Mouse (Mus musculus) neural tube, embryonic 11.5 days (tissue): ENCODE results near the gene Hormad2. TPM values are rescaled to one million over a fixed set of nuclear protein-coding genes. Genes with fewer than 3 reads are reported as not detected.

ENCODE experiments used
- ATAC-seq: fragments of 200-750 bp; cut with Nextera tagmentation; 2 replicates; pipeline ENCODE4 v1.8.0; 2017; ENCODE audit warnings: moderate number of reproducible peaks, mild to moderate bottlenecking, moderate TSS enrichment, moderate library complexity; ENCODE audit not compliant: insufficient read depth, low FRiP score, low TSS enrichment
- DNase-seq: peaks from one replicate; pipeline ENCODE4 v3.0.0-alpha.2; 2015; ENCODE audit warnings: low spot score
- H3K27ac ChIP-seq: fragments of 300-500 bp; sonication (generic); 2 replicates; pipeline ENCODE4 v1.5.1; 2014; ENCODE audit warnings: low read depth, mild to moderate bottlenecking, low read length
- H3K27me3 ChIP-seq: fragments of 300-500 bp; sonication (generic); 2 replicates; pipeline ENCODE4 v1.6.1; 2014; ENCODE audit warnings: mild to moderate bottlenecking, low read length, mixed read lengths; ENCODE audit not compliant: control insufficient read depth, insufficient read depth
- H3K36me3 ChIP-seq: fragments of 300-500 bp; sonication (generic); 2 replicates; pipeline ENCODE4 v1.6.1; 2014; ENCODE audit warnings: mild to moderate bottlenecking, low read length, moderate library complexity, mixed read lengths; ENCODE audit not compliant: control insufficient read depth, insufficient read depth
- H3K4me1 ChIP-seq: fragments of 300-500 bp; sonication (generic); 2 replicates; pipeline ENCODE4 v1.6.1; 2014; ENCODE audit warnings: low read length, mixed read lengths; ENCODE audit not compliant: control insufficient read depth, insufficient read depth
- H3K4me2 ChIP-seq: fragments of 300-500 bp; sonication (generic); 2 replicates; pipeline ENCODE4 v1.6.1; 2014; ENCODE audit warnings: low read depth, mild to moderate bottlenecking, moderate library complexity
- H3K4me3 ChIP-seq: fragments of 300-500 bp; sonication (generic); 2 replicates; pipeline ENCODE4 v1.5.1; 2014; ENCODE audit warnings: low read depth, low read length
- H3K9ac ChIP-seq: fragments of 300-500 bp; sonication (generic); 2 replicates; pipeline ENCODE4 v1.6.1; 2014; ENCODE audit warnings: mild to moderate bottlenecking, low read length
- H3K9me3 ChIP-seq: fragments of 300-500 bp; sonication (generic); 2 replicates; pipeline ENCODE4 v1.6.1; 2016; ENCODE audit warnings: low read length; ENCODE audit not compliant: control insufficient read depth
- WGBS: fragments of 180-500 bp; shearing (Covaris S2); extraction: QIAGEN DNeasy Blood & Tissue Kit; methylation state at CpG from one replicate; pipeline ENCODE4 v1.1.7; 2014; 5-methylcytosine and 5-hydroxymethylcytosine counted together
- polyA plus RNA-seq: library from polyadenylated mRNA; unstranded; fragments of >200 nt; fragmentation: Nextera tagmentation; extraction: Ambion mirVana; gene quantifications from 2 replicates; pipeline ENCODE4 v1.2.1, GENCODE M21; 2014

Gene Hormad2
- polyA plus RNA-seq, 1 experiment from 2014 or later = 0.12 TPM

DNA sequence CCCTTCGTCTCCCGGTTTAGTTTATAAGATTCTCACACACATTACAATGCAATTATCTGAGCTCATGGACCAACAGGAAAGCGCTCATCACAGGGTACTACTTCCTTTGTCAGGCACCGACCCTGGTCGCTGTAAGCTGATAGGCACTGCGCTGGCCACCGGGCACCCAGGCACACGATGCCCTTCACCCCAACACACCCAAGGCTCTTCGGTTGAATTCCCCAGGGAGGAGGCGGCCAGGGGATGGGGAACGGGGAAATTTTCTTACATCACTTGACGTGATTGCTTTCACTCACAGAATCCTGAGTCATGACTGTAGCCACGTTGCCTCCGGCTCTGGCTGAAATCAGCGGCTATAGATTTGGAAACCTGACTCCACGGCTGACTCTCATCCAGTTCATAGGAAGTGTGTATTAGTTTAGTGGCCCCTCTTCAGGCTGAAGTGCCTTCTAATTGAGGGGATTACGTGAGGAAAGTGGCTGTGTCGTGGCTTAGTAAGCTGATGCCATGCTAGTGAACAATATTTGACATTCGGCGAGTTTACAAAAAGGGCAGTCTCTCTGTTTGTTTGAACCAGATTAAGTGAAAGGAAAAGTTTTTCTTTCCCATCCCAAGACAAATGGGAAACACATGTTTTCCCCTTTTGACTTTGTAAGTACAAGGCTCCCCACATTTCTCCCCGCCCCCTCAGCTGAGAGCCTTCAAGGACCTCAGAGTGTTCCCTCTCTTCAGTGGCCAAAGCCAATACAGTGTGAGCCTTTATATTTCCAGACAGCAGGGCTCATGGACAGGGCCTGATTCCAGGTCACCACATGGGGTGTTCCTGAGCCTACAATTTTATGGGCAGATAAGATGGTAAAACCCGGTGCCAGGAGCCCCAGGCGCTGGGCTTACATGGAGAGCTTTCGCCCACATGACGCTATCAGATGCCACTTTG, 132.1 kb downstream of the Hormad2 start:
- no peak for ATAC-seq
- Histone ChIP-seq H3K9ac (0 out of 2 replicates have a peak overlapping the region, but pooled peaks have one; percentile 15), H3K9me3 (no peaks in the 10 kb centered on the region), H3K36me3 (no peaks in the 10 kb centered on the region), H3K27ac (no peak overlapping the region), H3K4me3 (no peak overlapping the region), H3K4me1 (no peaks in the 10 kb centered on the region), H3K27me3 (no peaks in the 10 kb centered on the region), H3K4me2 (peak overlapping the region; percentile 14; the same call in 1 of the 2 replicates)
- WGBS = 45% methylated on average over 25 of the region's 25 CpGs
- DNase-seq = peak; percentile 46

DNA sequence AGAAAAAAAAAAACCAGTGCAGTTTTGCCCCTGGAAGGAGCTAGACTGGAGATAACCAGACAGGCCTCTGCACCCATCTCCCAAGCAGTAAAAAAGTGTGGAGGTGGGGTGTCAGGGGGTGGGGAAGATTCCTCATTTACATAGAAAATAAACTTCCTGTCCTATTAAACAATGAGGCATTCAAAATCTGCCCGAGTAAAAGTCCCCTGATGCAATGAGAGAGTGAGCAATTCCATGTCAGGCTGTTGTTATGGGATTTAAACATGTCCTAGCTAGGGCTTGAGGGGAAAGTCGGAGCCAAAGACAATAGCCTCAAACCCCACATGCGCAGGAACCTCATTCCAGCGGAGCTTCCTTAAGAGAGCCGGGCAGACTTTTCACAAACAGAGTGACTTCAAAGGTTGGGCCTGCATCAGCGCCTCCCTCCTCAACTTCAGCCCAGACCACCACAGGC, 132.8 kb downstream of the Hormad2 start:
- Histone ChIP-seq H3K36me3 (no peaks in the 10 kb centered on the region), H3K27me3 (no peaks in the 10 kb centered on the region), H3K4me1 (no peaks in the 10 kb centered on the region), H3K9ac (no peak overlapping the region), H3K9me3 (no peaks in the 10 kb centered on the region), H3K27ac (no peak overlapping the region), H3K4me3 (no peak overlapping the region), H3K4me2 (no peak overlapping the region)
- WGBS = 11% methylated on average over 6 of the region's 6 CpGs
- no peak for DNase-seq
- no peak for ATAC-seq

DNA sequence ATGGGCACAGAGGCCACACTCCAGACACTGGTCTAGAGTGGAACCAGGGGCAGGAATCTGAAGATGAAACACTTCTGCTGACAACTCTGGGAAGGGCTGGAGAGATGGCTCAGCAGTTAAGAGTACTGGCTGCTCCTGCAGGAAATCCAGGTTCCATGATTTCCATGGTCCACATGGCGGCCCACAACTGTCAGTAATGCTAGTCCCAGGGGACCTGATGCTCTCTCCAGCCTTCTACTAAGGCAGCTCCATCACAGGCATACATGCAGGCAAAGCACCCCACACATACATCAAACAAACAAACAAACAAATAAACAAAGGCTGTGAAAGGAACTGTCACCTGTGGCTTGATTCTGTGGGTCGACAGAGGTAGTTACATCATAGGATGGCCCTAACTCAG, 134.8 kb downstream of the Hormad2 start:
- no peaks in the 10 kb centered on the region for H3K27me3 ChIP-seq
- no peak overlapping the region for H3K4me3 ChIP-seq
- no peak for DNase-seq
- no peak for ATAC-seq
- H3K4me1 ChIP-seq = no peaks in the 10 kb centered on the region
- WGBS = 66% methylated on average over 2 of the region's 2 CpGs
- no peaks in the 10 kb centered on the region for H3K9me3 ChIP-seq
- no peaks in the 10 kb centered on the region for H3K36me3 ChIP-seq
- no peak overlapping the region for H3K27ac ChIP-seq
- no peak overlapping the region for H3K4me2 ChIP-seq
- no peak overlapping the region for H3K9ac ChIP-seq

DNA sequence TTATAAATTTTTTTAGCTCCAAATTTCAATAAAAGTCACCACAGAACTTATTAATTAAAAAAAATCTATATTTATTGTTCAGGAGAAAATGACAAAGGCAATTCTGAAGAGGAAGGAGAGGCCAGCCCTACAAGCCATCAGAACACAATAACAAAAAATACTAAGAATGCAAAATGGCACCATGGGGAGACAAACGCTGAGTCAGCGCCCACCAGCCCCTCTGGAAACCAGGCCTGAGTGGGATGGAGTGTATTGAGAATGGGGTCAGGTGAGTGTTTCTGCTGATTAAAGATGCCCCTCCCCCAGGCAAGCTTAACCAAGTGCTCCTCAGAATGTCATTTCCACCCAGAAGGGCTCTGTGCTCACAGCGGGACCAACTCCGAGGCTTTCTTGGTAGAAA, 135.8 kb downstream of the Hormad2 start:
- 93% methylated on average over 4 of the region's 4 CpGs for WGBS
- Histone ChIP-seq H3K4me3 (no peak overlapping the region), H3K4me2 (no peak overlapping the region), H3K27me3 (no peaks in the 10 kb centered on the region), H3K4me1 (no peaks in the 10 kb centered on the region), H3K9ac (no peak overlapping the region), H3K36me3 (no peaks in the 10 kb centered on the region), H3K9me3 (no peaks in the 10 kb centered on the region), H3K27ac (no peak overlapping the region)
- no peak for DNase-seq
- no peak for ATAC-seq

DNA sequence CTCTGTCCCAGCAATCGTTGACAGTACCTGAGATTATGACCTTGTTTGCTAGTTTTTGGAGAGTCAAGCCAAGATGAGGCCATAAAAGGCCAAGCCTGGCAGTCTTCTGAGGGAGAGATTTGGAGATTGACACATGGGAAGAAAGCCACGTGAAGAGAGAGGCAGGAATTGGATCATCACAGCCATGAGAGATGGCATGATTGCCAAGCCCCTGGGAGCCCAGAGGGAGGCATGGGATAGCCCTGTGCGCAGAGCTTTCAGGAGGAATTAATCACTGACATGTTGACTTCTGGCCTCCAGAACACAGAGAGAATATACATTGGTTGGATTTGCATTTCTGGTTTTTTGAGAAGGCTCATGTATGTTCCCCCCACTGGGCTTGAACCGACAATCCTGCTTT, 136.7 kb downstream of the Hormad2 start:
- ATAC-seq = no peak
- 64% methylated on average over 4 of the region's 4 CpGs for WGBS
- no peak overlapping the region for H3K9ac ChIP-seq

DNA sequence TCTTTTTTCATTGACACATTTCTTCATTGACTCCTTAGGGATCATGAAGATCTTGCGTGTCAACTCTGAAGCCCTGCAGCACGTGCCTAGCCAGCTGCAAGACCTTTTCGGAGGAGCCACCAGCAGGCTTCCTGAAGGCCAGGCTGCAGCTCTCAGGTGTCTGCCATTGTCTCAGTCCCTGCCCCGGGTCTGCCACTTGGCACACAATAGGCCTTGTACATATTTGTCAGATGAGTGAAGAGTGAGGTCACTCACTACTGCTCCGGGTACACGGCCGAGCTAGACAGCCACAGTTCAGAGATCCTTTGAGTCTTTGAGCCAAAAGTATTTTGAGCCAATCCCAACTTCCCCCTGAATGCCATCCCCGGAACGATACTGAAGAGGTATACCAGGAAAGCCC, 137.9 kb downstream of the Hormad2 start:
- DNase-seq = no peak
- H3K4me2 ChIP-seq = no peak overlapping the region
- no peaks in the 10 kb centered on the region for H3K36me3 ChIP-seq
- no peak overlapping the region for H3K4me3 ChIP-seq
- H3K27me3 ChIP-seq = no peaks in the 10 kb centered on the region
- H3K27ac ChIP-seq = no peak overlapping the region
- WGBS = 74% methylated on average over 9 of the region's 9 CpGs
- no peak for ATAC-seq
- 0 out of 2 replicates have a peak, but pooled peaks cover 2% of the 10 kb centered on the region for H3K4me1 ChIP-seq
- no peaks in the 10 kb centered on the region for H3K9me3 ChIP-seq
- no peak overlapping the region for H3K9ac ChIP-seq

More for the DNA sequence above, 136.7 kb downstream of the Hormad2 start:
- DNase-seq = no peak
- H3K4me2 ChIP-seq = no peak overlapping the region
- no peaks in the 10 kb centered on the region for H3K4me1 ChIP-seq
- no peak overlapping the region for H3K27ac ChIP-seq
- no peaks in the 10 kb centered on the region for H3K27me3 ChIP-seq
- no peaks in the 10 kb centered on the region for H3K9me3 ChIP-seq
- no peaks in the 10 kb centered on the region for H3K36me3 ChIP-seq
- no peak overlapping the region for H3K4me3 ChIP-seq

DNA sequence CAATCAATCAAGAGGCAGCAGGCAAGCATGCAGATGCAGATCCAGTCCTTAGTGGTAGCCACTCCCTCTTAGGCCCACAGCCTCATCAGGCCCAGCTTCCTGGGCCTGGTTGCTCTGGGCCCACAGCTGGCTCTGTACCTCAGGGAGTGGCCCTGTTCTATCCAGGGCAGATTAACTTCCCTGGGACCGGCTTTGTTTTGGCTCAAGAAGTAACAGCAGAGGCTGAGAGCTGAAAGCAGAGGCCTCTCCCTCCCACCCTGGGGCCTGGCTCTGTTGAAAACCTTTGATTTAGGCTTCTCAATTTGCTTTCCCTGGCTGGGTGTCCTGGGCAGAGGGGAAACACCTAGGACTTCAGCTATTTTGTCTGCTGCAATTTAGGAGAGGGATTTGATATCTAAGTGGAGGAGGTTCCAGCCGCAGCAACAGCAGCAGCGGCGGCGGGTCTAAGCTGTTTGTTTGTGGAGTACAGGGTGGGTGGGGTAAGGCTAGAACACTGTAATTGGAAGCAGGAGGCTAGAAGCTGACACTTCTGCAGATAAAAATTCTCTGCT, 138.5 kb downstream of the Hormad2 start:
- Histone ChIP-seq H3K27me3 (no peaks in the 10 kb centered on the region), H3K9ac (no peak overlapping the region), H3K27ac (no peak overlapping the region), H3K9me3 (no peaks in the 10 kb centered on the region), H3K4me3 (no peak overlapping the region), H3K4me1 (0 out of 2 replicates have a peak, but pooled peaks cover 2% of the 10 kb centered on the region), H3K36me3 (no peaks in the 10 kb centered on the region), H3K4me2 (no peak overlapping the region)
- 54% methylated on average over 5 of the region's 5 CpGs for WGBS
- ATAC-seq = no peak
- no peak for DNase-seq

DNA sequence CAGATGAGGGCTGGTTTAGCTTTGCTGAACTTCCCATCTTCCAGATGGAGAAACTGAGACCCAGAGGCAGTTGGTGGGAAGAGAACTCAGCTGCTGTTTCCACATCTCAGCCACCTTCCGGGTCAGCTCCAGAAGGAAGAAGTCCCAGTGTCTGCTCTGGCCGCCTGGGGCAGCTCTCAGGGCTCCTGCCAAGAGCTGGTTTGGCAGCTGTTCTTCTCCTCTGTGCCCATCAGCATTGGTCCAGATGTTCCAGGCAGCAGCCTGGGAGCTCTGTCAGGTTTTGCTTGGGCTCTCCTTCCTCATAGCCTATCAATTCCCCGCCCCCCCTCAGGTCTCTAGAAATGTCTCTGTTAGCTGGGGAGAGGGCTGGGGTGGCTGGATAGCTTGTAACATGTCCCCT, 140.2 kb downstream of the Hormad2 start:
- Histone ChIP-seq H3K9me3 (no peaks in the 10 kb centered on the region), H3K9ac (no peak overlapping the region), H3K27ac (no peak overlapping the region), H3K4me1 (0 out of 2 replicates have a peak, but pooled peaks cover 2% of the 10 kb centered on the region), H3K36me3 (no peaks in the 10 kb centered on the region), H3K4me3 (no peak overlapping the region), H3K4me2 (no peak overlapping the region), H3K27me3 (no peaks in the 10 kb centered on the region)
- DNase-seq (no peak), ATAC-seq (no peak)
- 78% methylated on average over 3 of the region's 3 CpGs for WGBS
